Mouse (Mus musculus): Measurements from ENCODE around the gene Sbf2. TPM values are rescaled to one million over a fixed set of nuclear protein-coding genes. Genes with fewer than 3 reads are reported as not detected.
"Not testable (repeated sequence)": the region's sequence is repeated elsewhere in the genome, so short reads cannot be mapped to it uniquely, and the experiment has no call there.

Gene Sbf2
- polyA plus RNA-seq, 1 experiment from 2014 or later: 44.0 TPM

DNA sequence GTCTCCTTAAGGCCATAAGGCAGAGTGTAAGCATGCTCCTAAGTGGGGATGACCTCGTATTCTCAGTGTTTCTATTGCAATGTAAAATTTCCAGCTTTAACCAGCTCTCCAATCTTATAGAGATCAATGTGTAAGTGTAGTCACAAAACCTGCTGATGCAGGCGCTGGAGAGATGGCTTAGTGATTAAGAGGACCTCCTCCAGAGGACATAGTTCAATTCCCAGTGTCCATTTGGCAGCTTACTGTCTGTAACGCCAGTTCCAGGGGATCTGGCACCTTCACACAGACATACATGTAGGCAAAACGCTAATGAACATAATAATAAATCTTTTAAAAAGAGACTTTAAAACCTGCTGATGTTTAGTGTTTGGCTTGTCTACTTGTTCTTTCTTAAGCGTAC is 200.4 kb downstream of the Sbf2 start:
- H3K27me3 ChIP-seq (replicated peaks; ENCODE audit: control insufficient read depth, insufficient read depth, low read length): no peaks in the 10 kb centered on the region
- ATAC-seq (no peak), DNase-seq (ENCODE audit: low spot score) (no peak)
- WGBS: 90% methylated on average over 5 of the region's 5 CpGs
- H3K36me3 ChIP-seq (ENCODE audit: control insufficient read depth, insufficient read depth, low read length): peaks cover 21% of the 10 kb centered on the region
- no peaks in the 10 kb centered on the region for H3K4me1 ChIP-seq (ENCODE audit: control insufficient read depth, insufficient read depth, low read length)
- no peak overlapping the region for H3K27ac ChIP-seq (ENCODE audit: low read depth, low read length)
- no peak overlapping the region for H3K9ac ChIP-seq (ENCODE audit: low read length)
- no peaks in the 10 kb centered on the region for H3K9me3 ChIP-seq (replicated peaks; ENCODE audit: control insufficient read depth, low read length)
- no peak overlapping the region for H3K4me2 ChIP-seq (ENCODE audit: low read length)
- no peak overlapping the region for H3K4me3 ChIP-seq (ENCODE audit: low read depth, low read length)

GRCm38 (mm10) chr7:110402092-110402491 is 212.6 kb downstream of the Sbf2 start:
- WGBS: 98% methylated on average over 1 of the region's 1 CpGs

GRCm38 (mm10) chr7:110392576-110392975 is 222.1 kb downstream of the Sbf2 start:
- no peaks in the 10 kb centered on the region for H3K9me3 ChIP-seq (replicated peaks; ENCODE audit: control insufficient read depth, low read length)
- no peaks in the 10 kb centered on the region for H3K4me1 ChIP-seq (ENCODE audit: control insufficient read depth, insufficient read depth, low read length)
- no peak overlapping the region for H3K9ac ChIP-seq (ENCODE audit: low read length)
- no peaks in the 10 kb centered on the region for H3K27me3 ChIP-seq (replicated peaks; ENCODE audit: control insufficient read depth, insufficient read depth, low read length)
- H3K4me3 ChIP-seq (ENCODE audit: low read depth, low read length): no peak overlapping the region
- no peak overlapping the region for H3K27ac ChIP-seq (ENCODE audit: low read depth, low read length)
- no peak overlapping the region for H3K4me2 ChIP-seq (ENCODE audit: low read length)
- peaks cover 4% of the 10 kb centered on the region; the same call in 1 of the 2 replicates for H3K36me3 ChIP-seq (ENCODE audit: control insufficient read depth, insufficient read depth, low read length)
- DNase-seq (ENCODE audit: low spot score): no peak
- ATAC-seq: no peak
- WGBS: 91% methylated on average over 6 of the region's 6 CpGs

More at GRCm38 (mm10) chr7:110402092-110402491, 212.6 kb downstream of the Sbf2 start:
- H3K9ac ChIP-seq (ENCODE audit: low read length): no peak overlapping the region
- H3K4me3 ChIP-seq (ENCODE audit: low read depth, low read length): no peak overlapping the region
- no peak overlapping the region for H3K27ac ChIP-seq (ENCODE audit: low read depth, low read length)
- DNase-seq (ENCODE audit: low spot score) (no peak), ATAC-seq (no peak)
- H3K36me3 ChIP-seq (ENCODE audit: control insufficient read depth, insufficient read depth, low read length): peaks cover 14% of the 10 kb centered on the region; the same call in 1 of the 2 replicates
- no peak overlapping the region for H3K4me2 ChIP-seq (ENCODE audit: low read length)
- no peaks in the 10 kb centered on the region for H3K4me1 ChIP-seq (ENCODE audit: control insufficient read depth, insufficient read depth, low read length)
- H3K27me3 ChIP-seq (replicated peaks; ENCODE audit: control insufficient read depth, insufficient read depth, low read length): no peaks in the 10 kb centered on the region
- H3K9me3 ChIP-seq (replicated peaks; ENCODE audit: control insufficient read depth, low read length): no peaks in the 10 kb centered on the region

DNA sequence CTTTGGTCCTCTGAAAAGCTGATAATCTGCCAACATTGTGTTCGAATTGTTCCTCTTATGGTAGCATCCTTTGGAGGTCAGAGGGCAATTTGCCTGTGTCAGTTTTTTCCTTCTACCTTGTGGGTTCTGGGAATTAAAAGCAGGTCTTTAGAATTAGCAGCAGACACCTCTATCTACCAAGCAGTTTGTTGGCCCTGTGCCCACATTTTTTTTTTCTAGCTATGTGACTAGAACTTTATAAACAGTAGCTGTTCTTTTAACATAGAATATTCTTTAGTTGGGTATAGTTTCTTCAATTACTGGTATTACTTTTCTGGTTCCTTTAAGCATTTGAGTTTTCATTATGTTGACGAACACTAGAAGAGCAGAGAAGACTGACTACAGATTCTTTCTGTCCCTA is 223.1 kb downstream of the Sbf2 start:
- no peak overlapping the region for H3K4me2 ChIP-seq (ENCODE audit: low read length)
- H3K36me3 ChIP-seq (ENCODE audit: control insufficient read depth, insufficient read depth, low read length): no peaks in the 10 kb centered on the region
- ATAC-seq (no peak), DNase-seq (ENCODE audit: low spot score) (peak; percentile 27)
- 92% methylated on average over 2 of the region's 2 CpGs for WGBS
- H3K27me3 ChIP-seq (replicated peaks; ENCODE audit: control insufficient read depth, insufficient read depth, low read length): no peaks in the 10 kb centered on the region
- H3K9ac ChIP-seq (ENCODE audit: low read length): no peak overlapping the region
- H3K9me3 ChIP-seq (replicated peaks; ENCODE audit: control insufficient read depth, low read length): no peaks in the 10 kb centered on the region
- H3K27ac ChIP-seq (ENCODE audit: low read depth, low read length): no peak overlapping the region
- no peaks in the 10 kb centered on the region for H3K4me1 ChIP-seq (ENCODE audit: control insufficient read depth, insufficient read depth, low read length)
- H3K4me3 ChIP-seq (ENCODE audit: low read depth, low read length): no peak overlapping the region

GRCm38 (mm10) chr7:110388889-110389288 is 225.8 kb downstream of the Sbf2 start:
- not testable (repeated sequence) for H3K9me3 ChIP-seq (replicated peaks; ENCODE audit: control insufficient read depth, low read length); H3K36me3 ChIP-seq (ENCODE audit: control insufficient read depth, insufficient read depth, low read length); H3K4me2 ChIP-seq (ENCODE audit: low read length); H3K9ac ChIP-seq (ENCODE audit: low read length); H3K4me3 ChIP-seq (ENCODE audit: low read depth, low read length); H3K27me3 ChIP-seq (replicated peaks; ENCODE audit: control insufficient read depth, insufficient read depth, low read length); H3K27ac ChIP-seq (ENCODE audit: low read depth, low read length); DNase-seq (ENCODE audit: low spot score); ATAC-seq; H3K4me1 ChIP-seq (ENCODE audit: control insufficient read depth, insufficient read depth, low read length)
- WGBS: 73% methylated on average over 2 of the region's 2 CpGs

- no peaks in the 10 kb centered on the region for H3K4me1 ChIP-seq (ENCODE audit: control insufficient read depth, insufficient read depth, low read length)
- H3K36me3 ChIP-seq (ENCODE audit: control insufficient read depth, insufficient read depth, low read length): no peaks in the 10 kb centered on the region
- ATAC-seq (no peak), DNase-seq (ENCODE audit: low spot score) (no peak)
- no peak overlapping the region for H3K9ac ChIP-seq (ENCODE audit: low read length)
- WGBS: 42% methylated on average over 2 of the region's 2 CpGs
- no peaks in the 10 kb centered on the region for H3K27me3 ChIP-seq (replicated peaks; ENCODE audit: control insufficient read depth, insufficient read depth, low read length)
- no peak overlapping the region for H3K4me2 ChIP-seq (ENCODE audit: low read length)
- no peak overlapping the region for H3K27ac ChIP-seq (ENCODE audit: low read depth, low read length)
- no peak overlapping the region for H3K4me3 ChIP-seq (ENCODE audit: low read depth, low read length)
- no peaks in the 10 kb centered on the region for H3K9me3 ChIP-seq (replicated peaks; ENCODE audit: control insufficient read depth, low read length)
Observed at GRCm38 (mm10) chr7:110387565-110387964, 227.2 kb downstream of the Sbf2 start.

DNA sequence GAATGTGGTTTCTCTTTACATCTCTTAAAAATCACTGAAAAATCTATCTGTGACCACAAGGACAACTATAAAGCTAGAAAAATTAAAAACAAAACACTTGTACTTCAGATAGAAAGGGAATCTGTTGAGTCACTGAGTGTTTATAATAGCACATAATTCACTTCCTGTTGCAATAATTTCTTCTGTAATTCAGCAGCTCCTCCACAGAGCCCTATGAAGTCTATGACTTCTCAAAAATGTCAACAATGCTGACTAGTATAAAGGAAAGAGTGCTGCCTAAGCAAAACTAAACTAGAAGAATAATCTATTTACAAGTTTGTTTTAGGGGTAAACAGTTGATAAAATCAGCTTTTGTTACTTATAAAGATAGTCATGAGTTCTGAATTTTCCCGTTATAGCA is 229.2 kb downstream of the Sbf2 start:
- Histone ChIP-seq H3K9ac (ENCODE audit: low read length) (no peak overlapping the region), H3K9me3 (replicated peaks; ENCODE audit: control insufficient read depth, low read length) (no peaks in the 10 kb centered on the region), H3K27me3 (replicated peaks; ENCODE audit: control insufficient read depth, insufficient read depth, low read length) (no peaks in the 10 kb centered on the region), H3K36me3 (ENCODE audit: control insufficient read depth, insufficient read depth, low read length) (no peaks in the 10 kb centered on the region), H3K4me3 (ENCODE audit: low read depth, low read length) (no peak overlapping the region), H3K4me1 (ENCODE audit: control insufficient read depth, insufficient read depth, low read length) (no peaks in the 10 kb centered on the region), H3K27ac (ENCODE audit: low read depth, low read length) (no peak overlapping the region), H3K4me2 (ENCODE audit: low read length) (no peak overlapping the region)
- DNase-seq (ENCODE audit: low spot score) (no peak), ATAC-seq (no peak)
- 85% methylated on average over 1 of the region's 1 CpGs for WGBS

- H3K9me3 ChIP-seq (replicated peaks; ENCODE audit: control insufficient read depth, low read length): no peaks in the 10 kb centered on the region
- H3K4me1 ChIP-seq (ENCODE audit: control insufficient read depth, insufficient read depth, low read length): no peaks in the 10 kb centered on the region
- no peak overlapping the region for H3K27ac ChIP-seq (ENCODE audit: low read depth, low read length)
- no peak overlapping the region for H3K9ac ChIP-seq (ENCODE audit: low read length)
- H3K27me3 ChIP-seq (replicated peaks; ENCODE audit: control insufficient read depth, insufficient read depth, low read length): no peaks in the 10 kb centered on the region
- H3K4me3 ChIP-seq (ENCODE audit: low read depth, low read length): no peak overlapping the region
- DNase-seq (ENCODE audit: low spot score) (no peak), ATAC-seq (no peak)
- no peaks in the 10 kb centered on the region for H3K36me3 ChIP-seq (ENCODE audit: control insufficient read depth, insufficient read depth, low read length)
- H3K4me2 ChIP-seq (ENCODE audit: low read length): no peak overlapping the region
Observed at GRCm38 (mm10) chr7:110384343-110384742, 230.4 kb downstream of the Sbf2 start.

DNA sequence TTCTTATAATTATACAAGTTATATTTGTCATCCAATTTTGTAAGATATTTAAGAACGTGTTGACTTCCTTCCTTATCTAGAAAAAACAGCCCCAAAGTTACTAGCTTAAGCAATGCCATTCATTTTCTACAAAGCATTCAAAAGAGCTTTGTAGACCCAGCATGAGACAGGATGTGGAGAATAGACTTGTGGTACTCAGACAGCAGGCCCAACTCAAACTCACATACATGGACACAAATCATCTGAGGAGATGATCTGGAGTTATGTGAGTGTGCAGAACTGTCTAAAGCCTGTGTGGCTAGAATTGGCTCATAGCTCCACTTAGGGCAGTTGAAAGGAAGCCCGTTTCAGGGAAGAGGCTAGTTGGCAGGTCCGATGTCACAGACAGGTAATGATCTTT is 233.1 kb downstream of the Sbf2 start:
- Histone ChIP-seq H3K9me3 (replicated peaks; ENCODE audit: control insufficient read depth, low read length) (no peaks in the 10 kb centered on the region), H3K27me3 (replicated peaks; ENCODE audit: control insufficient read depth, insufficient read depth, low read length) (no peaks in the 10 kb centered on the region), H3K4me3 (ENCODE audit: low read depth, low read length) (no peak overlapping the region), H3K9ac (ENCODE audit: low read length) (no peak overlapping the region), H3K27ac (ENCODE audit: low read depth, low read length) (no peak overlapping the region), H3K4me1 (ENCODE audit: control insufficient read depth, insufficient read depth, low read length) (no peaks in the 10 kb centered on the region), H3K4me2 (ENCODE audit: low read length) (no peak overlapping the region), H3K36me3 (ENCODE audit: control insufficient read depth, insufficient read depth, low read length) (peaks cover 4% of the 10 kb centered on the region; the same call in 1 of the 2 replicates)
- 93% methylated on average over 3 of the region's 3 CpGs for WGBS
- ATAC-seq (no peak), DNase-seq (ENCODE audit: low spot score) (no peak)
